Mouse (Mus musculus): ENCODE measurements around the gene Ccdc9.

DNA sequence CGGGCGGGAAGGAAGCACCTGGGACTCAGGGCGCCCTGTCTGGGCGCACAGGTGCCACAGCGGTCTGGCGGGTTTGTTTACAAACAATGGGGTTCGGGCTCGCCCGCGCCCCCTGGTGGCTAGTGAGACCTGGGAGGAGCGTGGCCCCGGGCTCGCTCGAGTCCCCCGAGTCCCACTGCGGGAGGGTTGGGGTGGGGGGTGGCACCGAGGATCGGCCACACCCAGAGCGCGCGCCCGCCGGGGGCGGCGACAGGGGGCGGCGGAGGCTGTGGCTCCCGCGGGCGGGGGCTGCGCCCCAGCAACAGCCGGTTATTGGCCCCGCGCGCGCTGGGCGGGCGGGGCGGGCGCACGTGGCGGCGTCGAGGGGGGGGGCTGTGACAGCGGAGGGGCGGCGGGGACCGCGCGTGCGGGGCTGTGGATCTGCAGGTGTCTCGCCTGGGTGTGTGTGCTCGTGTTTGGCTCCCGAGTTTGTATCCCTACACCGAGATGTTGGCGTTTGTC is 23.5 kb upstream of the Ccdc9 start:
- TF ChIP-seq CTCF (IDR thresholded peaks at IDR 0.05; ENCODE audit: borderline replicate concordance, insufficient read depth, low read length) (no peak), POLR2A (IDR thresholded peaks at IDR 0.05; ENCODE audit: low read depth, low read length) (no peak; the same call in 1 of the 2 replicates)
